ENCODE assay signal across 36 mouse cellular contexts in the genomic region with DNA sequence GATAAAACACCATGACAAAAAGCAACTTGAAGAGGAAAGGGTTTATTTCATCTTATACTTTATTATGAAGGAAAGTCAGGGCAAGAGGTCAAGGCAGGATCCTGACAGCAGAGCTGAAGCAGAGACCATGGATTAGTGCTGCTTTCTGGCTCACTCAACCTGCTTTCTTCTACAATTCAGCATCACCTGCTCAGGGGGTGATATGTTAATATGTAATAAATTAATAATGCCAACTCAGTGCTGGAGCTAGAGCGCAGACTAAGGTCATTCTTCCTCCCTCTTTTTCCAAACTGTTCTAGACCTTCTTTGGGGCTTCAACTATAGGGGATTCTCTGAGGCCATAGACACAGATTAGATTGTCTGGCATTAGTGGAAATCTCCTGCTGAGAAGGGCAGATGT. TPM values are rescaled to one million over a fixed set of nuclear protein-coding genes. Genes with fewer than 3 reads are reported as not detected.
"Had no signal": no experiment of that assay in that cellular context is flagged by ENCODE, and none has a peak within 500 bp of the region (broad histone marks: within the 10 kb centered on the region; RNA-seq: fewer than 3 reads in every experiment).

No protein-coding gene starts in this region.

- H3K9ac ChIP-seq: heart, embryonic 13.5 days; heart, embryonic 15.5 days; hindbrain, embryonic 12.5 days; hindbrain, embryonic 14.5 days; intestine, embryonic 15.5 days; limb, embryonic 13.5 days; limb, embryonic 15.5 days; liver, embryonic 13.5 days; liver, embryonic 15.5 days had no signal

- H3K4me1 ChIP-seq: heart, embryonic 13.5 days; heart, embryonic 15.5 days; hindbrain, embryonic 10.5 days; hindbrain, embryonic 12.5 days; intestine, embryonic 15.5 days; limb, embryonic 13.5 days; limb, embryonic 15.5 days; liver, embryonic 13.5 days; liver, embryonic 15.5 days had no signal

- H3K27me3 ChIP-seq: heart, embryonic 13.5 days; heart, embryonic 15.5 days; hindbrain, embryonic 12.5 days; intestine, embryonic 15.5 days; limb, embryonic 13.5 days; limb, embryonic 15.5 days; liver, embryonic 13.5 days; liver, embryonic 15.5 days had no signal

- H3K27ac ChIP-seq: gastrocnemius, adult 2 months; heart, adult 2 months; heart, embryonic 13.5 days; heart, embryonic 15.5 days; hindbrain, embryonic 10.5 days; hindbrain, embryonic 12.5 days; hindbrain, embryonic 14.5 days; intestine, embryonic 15.5 days; kidney, postnatal 0 days; limb, embryonic 13.5 days; limb, embryonic 15.5 days; liver, embryonic 13.5 days; liver, embryonic 15.5 days had no signal

- H3K9me3 ChIP-seq: heart, embryonic 13.5 days; heart, embryonic 15.5 days; hindbrain, embryonic 10.5 days; hindbrain, embryonic 12.5 days; intestine, embryonic 15.5 days; limb, embryonic 13.5 days; limb, embryonic 15.5 days; liver, embryonic 13.5 days; liver, embryonic 15.5 days had no signal

- DNase-seq: gastrocnemius, adult 2 months; gastrocnemius, postnatal 10 days; gastrocnemius, postnatal 25 days; heart, adult 2 months; heart, postnatal 4 days; kidney, postnatal 14 days; kidney, postnatal 4 days; layer of hippocampus, adult 9-11 months; layer of hippocampus, postnatal 36 days; left cerebral cortex, postnatal 4 days; liver, embryonic 13.5 days had no signal

- H3K4me2 ChIP-seq: heart, embryonic 11.5 days; heart, embryonic 13.5 days; heart, embryonic 15.5 days; hindbrain, embryonic 12.5 days; hindbrain, embryonic 14.5 days; intestine, embryonic 15.5 days; limb, embryonic 13.5 days; limb, embryonic 15.5 days; liver, embryonic 11.5 days; liver, embryonic 13.5 days; liver, embryonic 15.5 days had no signal

- H3K4me3 ChIP-seq: gastrocnemius, adult 2 months; heart, adult 2 months; heart, embryonic 13.5 days; heart, embryonic 15.5 days; hindbrain, embryonic 10.5 days; hindbrain, embryonic 12.5 days; intestine, embryonic 15.5 days; limb, embryonic 13.5 days; limb, embryonic 15.5 days; liver, embryonic 13.5 days; liver, embryonic 15.5 days had no signal

- ATAC-seq: forebrain, embryonic 16.5 days; hindbrain, embryonic 16.5 days; inflammation-experienced regulatory T-cells, adult 6 months; intestine, embryonic 15.5 days; intestine, postnatal 0 days had no signal

- H3K36me3 ChIP-seq: heart, embryonic 13.5 days; heart, embryonic 15.5 days; hindbrain, embryonic 10.5 days; hindbrain, embryonic 12.5 days; intestine, embryonic 15.5 days; limb, embryonic 13.5 days; limb, embryonic 15.5 days; liver, embryonic 13.5 days; liver, embryonic 15.5 days had no signal

RNA-seq across cellular contexts. Expression of a gene that starts 6.3 kb away (rescaled TPM):
- total RNA-seq: granulocyte monocyte progenitor cell, adult 5-6 weeks; layer of hippocampus, adult 8-10 months; layer of hippocampus, postnatal 14 days; layer of hippocampus, postnatal 36 days; left cerebral cortex, adult 18-20 months; left cerebral cortex, adult 8-10 months; left cerebral cortex, postnatal 10 days; left cerebral cortex, postnatal 25 days; left cerebral cortex, postnatal 4 days had no signal
- polyA plus RNA-seq: forebrain, embryonic 16.5 days; frontal cortex, adult 2 months; heart, embryonic 11.5 days; heart, embryonic 13.5 days; hindbrain, embryonic 10.5 days; hindbrain, embryonic 12.5 days; hindbrain, embryonic 14.5 days; hindbrain, embryonic 16.5 days; inflammation-experienced regulatory T-cells, adult 6 months; limb, embryonic 13.5 days; limb, embryonic 15.5 days; liver, embryonic 11.5 days had no signal

RNA-seq across cellular contexts. Expression of a gene that starts 38.0 kb away (rescaled TPM):
- total RNA-seq: layer of hippocampus, postnatal 14 days; left cerebral cortex, postnatal 10 days; left cerebral cortex, postnatal 25 days; left cerebral cortex, postnatal 4 days had no signal
- polyA plus RNA-seq: hindbrain, embryonic 14.5 days; inflammation-experienced regulatory T-cells, adult 6 months had no signal

RNA-seq across cellular contexts. Expression of a gene that starts 43.9 kb away (rescaled TPM):
- total RNA-seq: gastrocnemius, postnatal 10 days; granulocyte monocyte progenitor cell, adult 5-6 weeks; heart, postnatal 4 days; layer of hippocampus, adult 8-10 months; layer of hippocampus, postnatal 14 days; layer of hippocampus, postnatal 36 days; left cerebral cortex, adult 18-20 months; left cerebral cortex, postnatal 10 days; left cerebral cortex, postnatal 25 days; left cerebral cortex, postnatal 4 days had no signal
- polyA plus RNA-seq: forebrain, embryonic 16.5 days; heart, embryonic 11.5 days; heart, postnatal 0 days; hindbrain, embryonic 10.5 days; hindbrain, embryonic 12.5 days; hindbrain, embryonic 14.5 days; hindbrain, embryonic 16.5 days; inflammation-experienced regulatory T-cells, adult 6 months; limb, embryonic 13.5 days; limb, embryonic 15.5 days; liver, embryonic 11.5 days had no signal
